Comparison of ENCODE assay signal across 27 mouse cellular contexts in the genomic region with DNA sequence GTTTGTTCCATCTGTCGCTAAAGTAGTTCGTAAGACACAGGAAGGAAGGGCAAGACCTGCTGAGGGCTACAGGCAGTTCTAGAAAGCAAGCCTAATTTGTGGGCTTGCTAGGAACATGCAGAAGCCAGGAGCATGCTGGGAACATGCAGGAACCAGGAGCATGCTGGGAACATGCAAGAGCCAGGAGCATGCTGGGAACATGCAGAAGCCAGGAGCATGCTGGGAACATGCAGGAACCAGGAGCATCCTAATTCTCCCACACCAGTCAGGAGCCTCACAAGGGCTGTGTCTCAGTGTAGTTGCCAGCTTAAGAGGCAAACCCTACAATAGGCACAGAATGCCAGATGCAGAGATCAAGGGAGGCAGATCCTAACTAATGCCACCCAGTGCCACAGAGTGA. TPM values are rescaled to one million over a fixed set of nuclear protein-coding genes. Genes with fewer than 3 reads are reported as not detected.
A peak's percentile ranks its signal among the peaks of the same experiment; 100 is the strongest.
DNase-seq lines count a peak whose midpoint lies in the region; ATAC-seq lines count a peak whose summit lies in the region.
"Had no signal": no experiment of that assay in that cellular context is flagged by ENCODE, and none has a peak within 500 bp of the region (broad histone marks: within the 10 kb centered on the region; RNA-seq: fewer than 3 reads in every experiment).

No protein-coding gene starts in this region.

- H3K27ac ChIP-seq in heart, embryonic 14.5 days (replicated peaks in 1 of 2; ENCODE audit: control insufficient read depth in 1 of 2, insufficient read depth in 1 of 2, low read depth in 2 of 2, low read length in 2 of 2), result no peak overlapping the region
- no peak overlapping the region for H3K27ac ChIP-seq in heart, embryonic 11.5 days (ENCODE audit: low read depth, low read length)
- H3K27ac ChIP-seq: embryonic facial prominence, embryonic 13.5 days; forebrain, embryonic 13.5 days; heart, embryonic 10.5 days; left cerebral cortex, adult 2 months; liver, embryonic 13.5 days; neural tube, embryonic 13.5 days; stomach, embryonic 15.5 days had no signal

- H3K9me3 ChIP-seq in heart, embryonic 14.5 days (ENCODE audit: control insufficient read depth, low read length), result no peaks in the 10 kb centered on the region
- no peaks in the 10 kb centered on the region for H3K9me3 ChIP-seq in heart, embryonic 11.5 days (replicated peaks; ENCODE audit: control insufficient read depth, low read length)
- H3K9me3 ChIP-seq: embryonic facial prominence, embryonic 13.5 days; forebrain, embryonic 13.5 days; heart, embryonic 10.5 days; liver, embryonic 13.5 days; neural tube, embryonic 13.5 days; stomach, embryonic 15.5 days had no signal

- no peaks in the 10 kb centered on the region for H3K36me3 ChIP-seq in heart, embryonic 14.5 days (ENCODE audit: control insufficient read depth, insufficient read depth, low read length)
- no peaks in the 10 kb centered on the region for H3K36me3 ChIP-seq in heart, embryonic 11.5 days (ENCODE audit: control insufficient read depth, insufficient read depth, low read length)
- H3K36me3 ChIP-seq: embryonic facial prominence, embryonic 13.5 days; heart, embryonic 10.5 days; neural tube, embryonic 13.5 days; stomach, embryonic 15.5 days had no signal

- H3K9ac ChIP-seq in heart, embryonic 14.5 days (ENCODE audit: low read length), result 0 out of 2 replicates have a peak overlapping the region, but pooled peaks have one; percentile 16
- no peak overlapping the region for H3K9ac ChIP-seq in heart, embryonic 11.5 days (ENCODE audit: low read depth, low read length)
- H3K9ac ChIP-seq: embryonic facial prominence, embryonic 13.5 days; forebrain, embryonic 13.5 days; liver, embryonic 13.5 days; neural tube, embryonic 13.5 days; stomach, embryonic 15.5 days had no signal

- no peak overlapping the region for H3K4me3 ChIP-seq in heart, embryonic 14.5 days (ENCODE audit: control insufficient read depth in 1 of 2, insufficient read depth in 1 of 2, low read depth in 1 of 2, low read length in 2 of 2)
- H3K4me3 ChIP-seq in heart, embryonic 11.5 days (ENCODE audit: low read depth, low read length), result no peak overlapping the region
- H3K4me3 ChIP-seq: embryonic facial prominence, embryonic 13.5 days; erythroblast, embryonic 14.5 days; forebrain, embryonic 13.5 days; heart, embryonic 10.5 days; left cerebral cortex, adult 2 months; liver, embryonic 13.5 days; neural tube, embryonic 13.5 days; stomach, embryonic 15.5 days had no signal

- peak; percentile 28 for DNase-seq in 416B (ENCODE audit: low read depth)
- peak; percentile 35 for DNase-seq in brain, adult 2 months (ENCODE audit: low read depth, low spot score)
- DNase-seq in cerebellum, postnatal 14 days, result peak; percentile 60 to 91
- DNase-seq in adrenal gland, postnatal 36 days, result no peak
- no peak for DNase-seq in right cerebral cortex, adult 18-20 months
- DNase-seq: adrenal gland, postnatal 10 days; embryo, embryonic 11 days; gastrocnemius, postnatal 10 days; heart, postnatal 10 days; kidney, adult 18-20 months; liver, embryonic 13.5 days; lung, adult 2 months; lung, postnatal 36 days; retina, postnatal 1 day; thymus, adult 18-20 months; thymus, postnatal 36 days had no signal

- ATAC-seq in heart, embryonic 14.5 days (ENCODE audit: insufficient number of reproducible peaks, insufficient read depth, low FRiP score, low read depth), result no peak
- no peak for ATAC-seq in heart, embryonic 11.5 days (replicated peaks; ENCODE audit: insufficient number of reproducible peaks, low FRiP score, low TSS enrichment)
- ATAC-seq: activated CD4-positive, CD25-positive, alpha-beta regulatory T cell, adult 4 months; forebrain, embryonic 13.5 days; inflammation-experienced regulatory T-cells, adult 6 months had no signal

- H3K4me1 ChIP-seq in heart, embryonic 14.5 days (ENCODE audit: control insufficient read depth in 2 of 2, insufficient read depth in 2 of 2, low read length in 2 of 2), result peaks cover 33 to 67% of the 10 kb centered on the region in 2 experiments
- H3K4me1 ChIP-seq in heart, embryonic 11.5 days (ENCODE audit: control insufficient read depth, insufficient read depth, low read length), result peaks cover 55% of the 10 kb centered on the region
- H3K4me1 ChIP-seq: forebrain, embryonic 13.5 days had no signal

- H3K27me3 ChIP-seq in heart, embryonic 14.5 days (ENCODE audit: control insufficient read depth, insufficient read depth, low read length), result no peaks in the 10 kb centered on the region
- H3K27me3 ChIP-seq in heart, embryonic 11.5 days (ENCODE audit: control insufficient read depth, insufficient read depth, low read length), result no peaks in the 10 kb centered on the region
- H3K27me3 ChIP-seq: embryonic facial prominence, embryonic 13.5 days; forebrain, embryonic 13.5 days; liver, embryonic 13.5 days; neural tube, embryonic 13.5 days; stomach, embryonic 15.5 days had no signal

- no peak overlapping the region for H3K4me2 ChIP-seq in heart, embryonic 14.5 days (ENCODE audit: low read length)
- H3K4me2 ChIP-seq in heart, embryonic 11.5 days, result no peak overlapping the region
- H3K4me2 ChIP-seq: embryonic facial prominence, embryonic 13.5 days; forebrain, embryonic 13.5 days; liver, embryonic 13.5 days; neural tube, embryonic 13.5 days; stomach, embryonic 15.5 days had no signal

- 76% methylated on average over 2 of the region's 2 CpGs for WGBS in heart, embryonic 14.5 days
- WGBS in heart, embryonic 11.5 days (ENCODE audit: insufficient replicate concordance), result 93% methylated on average over 2 of the region's 2 CpGs

RNA-seq across cellular contexts. Expression of gene Stk24, which starts 53.4 kb away (rescaled TPM):
- polyA plus RNA-seq in heart, embryonic 14.5 days (2014; fragmentation: Nextera tagmentation; extraction: Ambion mirVana), result 45.2 and 48.9 TPM in 2 replicates
- 37.7 and 38.1 TPM in 2 replicates for polyA plus RNA-seq in heart, embryonic 11.5 days (2014; fragmentation: Nextera tagmentation; extraction: Ambion mirVana)
- total RNA-seq in adrenal gland, postnatal 36 days (2021), result 100 to 1,000 TPM; 104 to 108 TPM

Comparison
In these comparisons a context has a peak if more than half of its experiments do, and no peak if none do; other contexts are left out.
1. DNase-seq: peak in 416B (single experiment), brain, adult 2 months (single experiment) and cerebellum, postnatal 14 days (2 of 2); none in adrenal gland, postnatal 36 days (0 of 2) and right cerebral cortex, adult 18-20 months (single experiment).